Mouse (Mus musculus): ENCODE measurements around the gene Eif4e1b. TPM values are rescaled to one million over a fixed set of nuclear protein-coding genes. Genes with fewer than 3 reads are reported as not detected.

The Eif4e1b gene
- polyA plus RNA-seq, 1 experiment from 2014 or later: not detected

Other genes with a start within 250 kb of the Eif4e1b start
- gene 4833439L19Rik, start 218.6 kb upstream of the Eif4e1b start, polyA plus RNA-seq (2016; fragmentation: Nextera tagmentation; extraction: Ambion mirVana): 215 and 266 TPM in 2 replicates
- 28.6 and 29.7 TPM in 2 replicates for gene Arl10, start 209.0 kb upstream of the Eif4e1b start, polyA plus RNA-seq (2016; fragmentation: Nextera tagmentation; extraction: Ambion mirVana)
- gene Nop16, start 193.9 kb upstream of the Eif4e1b start, polyA plus RNA-seq (2016; fragmentation: Nextera tagmentation; extraction: Ambion mirVana): 89.7 and 105 TPM in 2 replicates
- gene Higd2a, start 193.8 kb upstream of the Eif4e1b start, polyA plus RNA-seq (2016; fragmentation: Nextera tagmentation; extraction: Ambion mirVana): 155 and 156 TPM in 2 replicates
- gene Cltb, start 172.7 kb upstream of the Eif4e1b start, polyA plus RNA-seq (2016; fragmentation: Nextera tagmentation; extraction: Ambion mirVana): 18.7 and 24.3 TPM in 2 replicates
- 88.4 and 89.7 TPM in 2 replicates for gene Faf2, start 162.2 kb upstream of the Eif4e1b start, polyA plus RNA-seq (2016; fragmentation: Nextera tagmentation; extraction: Ambion mirVana)
- gene Rnf44, start 90.1 kb upstream of the Eif4e1b start, polyA plus RNA-seq (2016; fragmentation: Nextera tagmentation; extraction: Ambion mirVana): 90.1 and 98.8 TPM in 2 replicates
- gene Cdhr2, start 82.5 kb upstream of the Eif4e1b start, polyA plus RNA-seq (2016; fragmentation: Nextera tagmentation; extraction: Ambion mirVana): not detected in 2 replicates
- gene Gprin1, start 34.1 kb upstream of the Eif4e1b start, polyA plus RNA-seq (2016; fragmentation: Nextera tagmentation; extraction: Ambion mirVana): 0.88 and 1.1 TPM in 2 replicates
- gene Sncb, start 17.4 kb upstream of the Eif4e1b start, polyA plus RNA-seq (2016; fragmentation: Nextera tagmentation; extraction: Ambion mirVana): 1.5 TPM in 2 replicates
- 12.9 and 20.6 TPM in 2 replicates for gene Tspan17, start 5.4 kb downstream of the Eif4e1b start, polyA plus RNA-seq (2016; fragmentation: Nextera tagmentation; extraction: Ambion mirVana)
- gene Unc5a, start 165.4 kb downstream of the Eif4e1b start, polyA plus RNA-seq (2016; fragmentation: Nextera tagmentation; extraction: Ambion mirVana): 2.8 TPM in 2 replicates
- gene Hk3, start 237.4 kb downstream of the Eif4e1b start, polyA plus RNA-seq (2016; fragmentation: Nextera tagmentation; extraction: Ambion mirVana): 1.1 and 1.4 TPM in 2 replicates

All from midbrain, embryonic 10.5 days (tissue).